Mouse (Mus musculus): ENCODE results near the gene Ctnna2. TPM values are rescaled to one million over a fixed set of nuclear protein-coding genes. Genes with fewer than 3 reads are reported as not detected.

The Ctnna2 gene
- total and polyA plus RNA-seq, 2 experiments from 2014 or later: 0.22 TPM; not detected in 1

DNA sequence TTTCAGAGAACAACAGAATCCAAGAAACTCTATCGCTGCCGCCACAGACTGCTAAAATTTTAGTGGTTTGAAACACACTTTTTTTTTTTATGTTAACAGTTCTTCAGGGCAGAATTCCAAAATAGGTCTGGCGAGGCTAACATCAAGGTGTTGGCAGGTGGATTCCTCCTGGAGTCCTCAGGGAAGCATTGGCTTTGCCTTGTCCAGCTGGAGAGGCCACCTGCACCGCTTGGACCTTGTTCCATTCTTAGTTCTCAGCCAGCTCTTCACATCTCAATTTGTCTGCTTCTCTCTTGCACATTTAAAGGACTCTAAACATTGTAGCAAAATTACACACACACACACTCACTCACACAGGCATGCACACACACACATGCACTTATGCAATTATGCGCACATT, 487.8 kb downstream of the Ctnna2 start:
- H3K4me2 ChIP-seq (ENCODE audit: low read depth, low read length): no peak overlapping the region
- H3K27ac ChIP-seq (ENCODE audit: low read depth): no peak overlapping the region
- no peak for TF ChIP-seq EP300 (IDR thresholded peaks at IDR 0.05; ENCODE audit: low read depth)
- no peak for TF ChIP-seq CTCF (IDR thresholded peaks at IDR 0.05; ENCODE audit: low read depth)
- DNase-seq (ENCODE audit: low spot score) (no peak), ATAC-seq (ENCODE audit: insufficient read depth, low read depth) (no peak)
- WGBS: 78% methylated on average over 5 of the region's 5 CpGs
- no peaks in the 10 kb centered on the region for H3K9me3 ChIP-seq (replicated peaks; ENCODE audit: control insufficient read depth, low read length)
- no peak overlapping the region for H3K4me3 ChIP-seq (ENCODE audit: low read depth, low read length)
- no peaks in the 10 kb centered on the region for H3K4me1 ChIP-seq (ENCODE audit: control insufficient read depth, insufficient read depth)
- H3K27me3 ChIP-seq (ENCODE audit: control insufficient read depth, insufficient read depth, low read length): no peaks in the 10 kb centered on the region
- H3K9ac ChIP-seq (replicated peaks; ENCODE audit: low read depth, low read length): no peak overlapping the region
- no peaks in the 10 kb centered on the region for H3K36me3 ChIP-seq (replicated peaks; ENCODE audit: control insufficient read depth, insufficient read depth, low read length)

- TF ChIP-seq CTCF (IDR thresholded peaks at IDR 0.05; ENCODE audit: low read depth): no peak
- no peak for TF ChIP-seq EP300 (IDR thresholded peaks at IDR 0.05; ENCODE audit: low read depth)
- ATAC-seq (ENCODE audit: insufficient read depth, low read depth): no peak
These were observed 492.8 kb downstream of the Ctnna2 start for GRCm38 (mm10) chr6:77486658-77487057.

GRCm38 (mm10) chr6:77482081-77482480, 497.4 kb downstream of the Ctnna2 start:
- Histone ChIP-seq H3K4me3 (ENCODE audit: low read depth, low read length) (no peak overlapping the region), H3K9ac (replicated peaks; ENCODE audit: low read depth, low read length) (no peak overlapping the region), H3K36me3 (replicated peaks; ENCODE audit: control insufficient read depth, insufficient read depth, low read length) (no peaks in the 10 kb centered on the region), H3K27me3 (ENCODE audit: control insufficient read depth, insufficient read depth, low read length) (no peaks in the 10 kb centered on the region), H3K27ac (ENCODE audit: low read depth) (no peak overlapping the region), H3K4me2 (ENCODE audit: low read depth, low read length) (no peak overlapping the region), H3K9me3 (replicated peaks; ENCODE audit: control insufficient read depth, low read length) (no peaks in the 10 kb centered on the region), H3K4me1 (ENCODE audit: control insufficient read depth, insufficient read depth) (no peaks in the 10 kb centered on the region)
- DNase-seq (ENCODE audit: low spot score) (no peak), ATAC-seq (ENCODE audit: insufficient read depth, low read depth) (no peak)
- TF ChIP-seq EP300 (IDR thresholded peaks at IDR 0.05; ENCODE audit: low read depth) (no peak), CTCF (IDR thresholded peaks at IDR 0.05; ENCODE audit: low read depth) (no peak)
- 69% methylated on average over 3 of the region's 3 CpGs for WGBS

More at GRCm38 (mm10) chr6:77486658-77487057, 492.8 kb downstream of the Ctnna2 start:
- Histone ChIP-seq H3K9ac (replicated peaks; ENCODE audit: low read depth, low read length) (no peak overlapping the region), H3K4me1 (ENCODE audit: control insufficient read depth, insufficient read depth) (no peaks in the 10 kb centered on the region), H3K9me3 (replicated peaks; ENCODE audit: control insufficient read depth, low read length) (no peaks in the 10 kb centered on the region), H3K4me2 (ENCODE audit: low read depth, low read length) (no peak overlapping the region), H3K4me3 (ENCODE audit: low read depth, low read length) (no peak overlapping the region), H3K27me3 (ENCODE audit: control insufficient read depth, insufficient read depth, low read length) (no peaks in the 10 kb centered on the region), H3K27ac (ENCODE audit: low read depth) (no peak overlapping the region), H3K36me3 (replicated peaks; ENCODE audit: control insufficient read depth, insufficient read depth, low read length) (no peaks in the 10 kb centered on the region)
- DNase-seq (ENCODE audit: low spot score): no peak
- WGBS: 85% methylated on average over 3 of the region's 3 CpGs

DNA sequence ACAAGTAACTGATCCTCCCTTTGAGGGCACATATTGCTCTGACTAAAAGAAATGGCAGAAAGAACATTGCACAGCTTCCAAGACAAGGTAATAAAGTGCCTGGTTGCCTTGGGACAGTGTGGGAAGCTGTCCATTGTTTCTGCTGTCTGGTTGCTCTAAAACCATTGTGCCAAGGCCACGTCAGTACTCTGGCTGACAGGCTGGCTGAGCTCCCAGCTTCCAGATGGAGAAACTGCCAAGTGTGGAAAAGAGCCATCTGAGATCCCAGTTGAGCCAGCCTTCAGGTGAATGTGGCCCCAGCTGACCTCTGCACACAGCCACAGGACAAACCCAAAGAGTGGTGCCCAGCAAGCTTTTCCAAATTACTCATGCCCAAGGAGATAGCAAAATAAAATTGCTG, 504.1 kb downstream of the Ctnna2 start:
- Histone ChIP-seq H3K36me3 (replicated peaks; ENCODE audit: control insufficient read depth, insufficient read depth, low read length) (no peaks in the 10 kb centered on the region), H3K27ac (ENCODE audit: low read depth) (no peak overlapping the region), H3K4me2 (ENCODE audit: low read depth, low read length) (no peak overlapping the region), H3K4me1 (ENCODE audit: control insufficient read depth, insufficient read depth) (no peaks in the 10 kb centered on the region), H3K4me3 (ENCODE audit: low read depth, low read length) (no peak overlapping the region), H3K9me3 (replicated peaks; ENCODE audit: control insufficient read depth, low read length) (no peaks in the 10 kb centered on the region), H3K27me3 (ENCODE audit: control insufficient read depth, insufficient read depth, low read length) (no peaks in the 10 kb centered on the region), H3K9ac (replicated peaks; ENCODE audit: low read depth, low read length) (no peak overlapping the region)
- ATAC-seq (ENCODE audit: insufficient read depth, low read depth): peak; percentile 47; the same call in 1 of the 2 replicates
- 36% methylated on average over 1 of the region's 1 CpGs for WGBS
- TF ChIP-seq CTCF (IDR thresholded peaks at IDR 0.05; ENCODE audit: low read depth): no peak
- TF ChIP-seq EP300 (IDR thresholded peaks at IDR 0.05; ENCODE audit: low read depth): no peak
- no peak for DNase-seq (ENCODE audit: low spot score)

DNA sequence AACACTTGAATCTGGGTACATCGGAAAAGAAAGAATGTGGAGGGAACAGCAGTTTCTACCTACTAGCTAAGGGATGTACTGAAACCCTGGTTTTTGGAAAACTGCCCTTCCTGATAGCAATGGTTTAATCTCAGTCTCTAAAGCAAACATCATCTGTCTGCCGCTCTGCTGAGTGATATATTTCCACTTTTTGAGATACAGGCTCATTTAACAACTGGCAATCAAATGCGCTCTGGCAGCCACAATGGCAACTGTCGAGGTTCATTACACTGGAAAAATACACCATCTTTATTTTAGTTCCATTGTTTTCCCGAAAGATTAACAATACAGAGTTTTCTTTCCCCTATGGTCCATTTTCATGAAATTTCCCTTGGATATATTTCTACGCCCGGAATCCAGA, 506.2 kb downstream of the Ctnna2 start:
- H3K4me2 ChIP-seq (ENCODE audit: low read depth, low read length): no peak overlapping the region
- WGBS: 69% methylated on average over 7 of the region's 7 CpGs
- no peak for ATAC-seq (ENCODE audit: insufficient read depth, low read depth)

DNA sequence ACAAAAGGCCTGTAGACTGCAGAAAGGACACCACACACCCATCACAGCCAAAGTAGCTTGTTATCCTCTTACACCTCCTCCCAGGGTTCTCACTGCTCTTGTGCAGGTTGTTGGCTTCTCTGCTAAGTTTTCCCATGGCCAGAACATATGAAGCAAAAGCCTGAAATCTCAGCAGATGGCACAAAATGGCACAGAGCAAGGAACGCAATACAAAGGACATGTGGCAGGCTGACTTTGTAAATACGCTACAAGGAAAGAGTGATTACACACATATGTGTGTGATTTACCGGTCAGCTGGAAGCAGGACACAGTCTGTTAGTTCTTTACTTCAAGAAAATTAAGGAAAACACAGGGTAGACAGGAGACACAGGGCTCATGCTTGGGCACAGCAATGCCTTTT, 511.4 kb downstream of the Ctnna2 start:
- no peak overlapping the region for H3K4me2 ChIP-seq (ENCODE audit: low read depth, low read length)
- no peak for ATAC-seq (ENCODE audit: insufficient read depth, low read depth)
- no peak overlapping the region for H3K9ac ChIP-seq (replicated peaks; ENCODE audit: low read depth, low read length)
- H3K27ac ChIP-seq (ENCODE audit: low read depth): no peak overlapping the region
- WGBS: 77% methylated on average over 3 of the region's 3 CpGs
- no peaks in the 10 kb centered on the region for H3K36me3 ChIP-seq (replicated peaks; ENCODE audit: control insufficient read depth, insufficient read depth, low read length)
- no peak for TF ChIP-seq EP300 (IDR thresholded peaks at IDR 0.05; ENCODE audit: low read depth)
- TF ChIP-seq CTCF (IDR thresholded peaks at IDR 0.05; ENCODE audit: low read depth): no peak
- H3K4me3 ChIP-seq (ENCODE audit: low read depth, low read length): no peak overlapping the region
- H3K4me1 ChIP-seq (ENCODE audit: control insufficient read depth, insufficient read depth): no peaks in the 10 kb centered on the region
- no peak for DNase-seq (ENCODE audit: low spot score)
- H3K27me3 ChIP-seq (ENCODE audit: control insufficient read depth, insufficient read depth, low read length): no peaks in the 10 kb centered on the region
- H3K9me3 ChIP-seq (replicated peaks; ENCODE audit: control insufficient read depth, low read length): no peaks in the 10 kb centered on the region

More for the DNA sequence above, 506.2 kb downstream of the Ctnna2 start:
- H3K4me3 ChIP-seq (ENCODE audit: low read depth, low read length): no peak overlapping the region
- H3K27ac ChIP-seq (ENCODE audit: low read depth): no peak overlapping the region
- H3K27me3 ChIP-seq (ENCODE audit: control insufficient read depth, insufficient read depth, low read length): no peaks in the 10 kb centered on the region
- TF ChIP-seq CTCF (IDR thresholded peaks at IDR 0.05; ENCODE audit: low read depth) (no peak), EP300 (IDR thresholded peaks at IDR 0.05; ENCODE audit: low read depth) (no peak)
- no peak for DNase-seq (ENCODE audit: low spot score)
- H3K9me3 ChIP-seq (replicated peaks; ENCODE audit: control insufficient read depth, low read length): no peaks in the 10 kb centered on the region
- no peak overlapping the region for H3K9ac ChIP-seq (replicated peaks; ENCODE audit: low read depth, low read length)
- no peaks in the 10 kb centered on the region for H3K4me1 ChIP-seq (ENCODE audit: control insufficient read depth, insufficient read depth)
- no peaks in the 10 kb centered on the region for H3K36me3 ChIP-seq (replicated peaks; ENCODE audit: control insufficient read depth, insufficient read depth, low read length)
